Mouse (Mus musculus): Measurements from ENCODE around the gene Lrsam1. TPM values are rescaled to one million over a fixed set of nuclear protein-coding genes. Genes with fewer than 3 reads are reported as not detected.

Gene Lrsam1
- polyA plus RNA-seq, 1 experiment from 2014 or later: 5.3 TPM

- peaks cover 3% of the 10 kb centered on the region; the same call in 1 of the 2 replicates for H3K4me1 ChIP-seq (replicated peaks; ENCODE audit: control insufficient read depth, insufficient read depth)
- WGBS: 3% methylated on average over 9 of the region's 9 CpGs
Measured at GRCm38 (mm10) chr2:32962875-32963220, 1.4 kb upstream of the Lrsam1 start.

DNA sequence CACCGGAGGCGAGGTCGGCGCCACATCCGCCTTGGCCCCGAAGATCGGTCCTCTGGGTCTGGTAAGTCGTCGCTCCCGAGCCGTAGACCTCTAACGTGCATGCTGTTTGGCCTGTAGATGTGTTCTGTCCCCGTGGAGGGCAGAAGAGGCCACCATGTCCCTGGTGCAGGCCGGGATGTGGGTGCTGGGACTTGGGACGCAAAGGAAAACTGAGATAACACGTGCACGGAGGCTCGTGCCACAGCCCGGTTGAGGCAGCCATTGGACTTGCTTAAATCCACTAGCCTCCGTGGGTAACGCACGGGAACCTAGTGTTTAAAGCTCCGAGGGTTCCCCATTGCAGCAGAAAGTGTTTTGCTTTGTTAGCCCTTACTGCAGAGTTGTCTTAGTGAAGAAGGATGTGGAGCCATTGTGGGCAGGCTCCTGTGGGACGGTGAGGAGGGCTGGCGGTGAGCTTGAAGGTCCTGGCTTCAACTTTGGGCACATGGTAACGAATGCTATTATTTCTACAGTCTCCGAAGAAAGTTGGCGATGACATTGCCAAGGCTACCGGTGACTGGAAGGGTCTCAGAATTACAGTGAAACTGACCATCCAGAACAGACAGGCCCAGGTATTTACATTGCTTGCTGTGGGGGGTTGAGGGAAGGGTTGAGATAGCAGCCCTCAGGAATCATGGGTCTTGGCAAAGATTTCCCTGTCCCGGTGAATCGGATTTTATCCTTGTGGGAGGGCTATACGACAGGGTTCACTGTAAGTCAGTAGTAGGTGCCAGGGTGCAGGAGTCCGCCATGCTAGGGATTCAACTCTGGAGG, 854 bp upstream of the Lrsam1 start:
- peak; percentile 57 for DNase-seq (ENCODE audit: low spot score)
- Histone ChIP-seq H3K9ac (ENCODE audit: low read length) (peak overlapping the region; percentile 93), H3K4me3 (ENCODE audit: low read depth, low read length) (peak overlapping the region; percentile 67), H3K27ac (replicated peaks) (peak overlapping the region; percentile 92), H3K4me2 (replicated peaks; ENCODE audit: low read depth) (peak overlapping the region; percentile 89), H3K4me1 (replicated peaks; ENCODE audit: control insufficient read depth, insufficient read depth) (peaks cover 3% of the 10 kb centered on the region; the same call in 1 of the 2 replicates), H3K9me3 (ENCODE audit: control insufficient read depth, low read length) (no peaks in the 10 kb centered on the region), H3K27me3 (ENCODE audit: control insufficient read depth, insufficient read depth, low read length) (no peaks in the 10 kb centered on the region), H3K36me3 (ENCODE audit: control insufficient read depth, insufficient read depth, low read length) (peaks cover 11% of the 10 kb centered on the region)
- TF ChIP-seq CTCF (IDR thresholded peaks at IDR 0.05; ENCODE audit: low read depth): no peak
- no peak for TF ChIP-seq EP300 (optimal IDR thresholded peaks at IDR 0.05)
- ATAC-seq (ENCODE audit: low FRiP score, low TSS enrichment): no peak
- WGBS: 2% methylated on average over 33 of the region's 33 CpGs

More at GRCm38 (mm10) chr2:32962875-32963220, 1.4 kb upstream of the Lrsam1 start:
- Histone ChIP-seq H3K36me3 (ENCODE audit: control insufficient read depth, insufficient read depth, low read length) (peaks cover 11% of the 10 kb centered on the region), H3K9ac (ENCODE audit: low read length) (peak overlapping the region; percentile 93), H3K27me3 (ENCODE audit: control insufficient read depth, insufficient read depth, low read length) (no peaks in the 10 kb centered on the region), H3K4me2 (replicated peaks; ENCODE audit: low read depth) (peak overlapping the region; percentile 89), H3K4me3 (ENCODE audit: low read depth, low read length) (peak overlapping the region; percentile 67), H3K9me3 (ENCODE audit: control insufficient read depth, low read length) (no peaks in the 10 kb centered on the region), H3K27ac (replicated peaks) (peak overlapping the region; percentile 92)
- DNase-seq (ENCODE audit: low spot score) (no peak), ATAC-seq (ENCODE audit: low FRiP score, low TSS enrichment) (no peak)
- TF ChIP-seq CTCF (IDR thresholded peaks at IDR 0.05; ENCODE audit: low read depth) (no peak), EP300 (optimal IDR thresholded peaks at IDR 0.05) (no peak)

GRCm38 (mm10) chr2:32960273-32960672, 1.1 kb downstream of the Lrsam1 start:
- WGBS: 84% methylated on average over 4 of the region's 4 CpGs
- no peak overlapping the region for H3K27ac ChIP-seq (replicated peaks)
- H3K9me3 ChIP-seq (ENCODE audit: control insufficient read depth, low read length): no peaks in the 10 kb centered on the region
- no peak for ATAC-seq (ENCODE audit: low FRiP score, low TSS enrichment)
- H3K9ac ChIP-seq (ENCODE audit: low read length): peak overlapping the region; percentile 84
- no peak overlapping the region for H3K4me2 ChIP-seq (replicated peaks; ENCODE audit: low read depth)
- peaks cover 11% of the 10 kb centered on the region for H3K36me3 ChIP-seq (ENCODE audit: control insufficient read depth, insufficient read depth, low read length)
- H3K4me1 ChIP-seq (replicated peaks; ENCODE audit: control insufficient read depth, insufficient read depth): peaks cover 3% of the 10 kb centered on the region; the same call in 1 of the 2 replicates
- H3K27me3 ChIP-seq (ENCODE audit: control insufficient read depth, insufficient read depth, low read length): no peaks in the 10 kb centered on the region
- H3K4me3 ChIP-seq (ENCODE audit: low read depth, low read length): 0 out of 2 replicates have a peak overlapping the region, but pooled peaks have one; percentile 67
- DNase-seq (ENCODE audit: low spot score): no peak
- TF ChIP-seq CTCF (IDR thresholded peaks at IDR 0.05; ENCODE audit: low read depth) (no peak), EP300 (optimal IDR thresholded peaks at IDR 0.05) (no peak)

GRCm38 (mm10) chr2:32957344-32957743, 4.1 kb downstream of the Lrsam1 start:
- Histone ChIP-seq H3K27me3 (ENCODE audit: control insufficient read depth, insufficient read depth, low read length) (no peaks in the 10 kb centered on the region), H3K4me1 (replicated peaks; ENCODE audit: control insufficient read depth, insufficient read depth) (peaks cover 3% of the 10 kb centered on the region; the same call in 1 of the 2 replicates), H3K27ac (replicated peaks) (no peak overlapping the region), H3K36me3 (ENCODE audit: control insufficient read depth, insufficient read depth, low read length) (peaks cover 6% of the 10 kb centered on the region), H3K4me3 (ENCODE audit: low read depth, low read length) (no peak overlapping the region), H3K9ac (ENCODE audit: low read length) (0 out of 2 replicates have a peak overlapping the region, but pooled peaks have one; percentile 8), H3K9me3 (ENCODE audit: control insufficient read depth, low read length) (no peaks in the 10 kb centered on the region), H3K4me2 (replicated peaks; ENCODE audit: low read depth) (no peak overlapping the region)
- TF ChIP-seq CTCF (IDR thresholded peaks at IDR 0.05; ENCODE audit: low read depth) (peak; percentile 58), EP300 (optimal IDR thresholded peaks at IDR 0.05) (no peak)
- 46% methylated on average over 8 of the region's 8 CpGs for WGBS
- peak; percentile 69 for DNase-seq (ENCODE audit: low spot score)
- ATAC-seq (ENCODE audit: low FRiP score, low TSS enrichment): no peak

GRCm38 (mm10) chr2:32954581-32954980, 6.8 kb downstream of the Lrsam1 start:
- Histone ChIP-seq H3K27me3 (ENCODE audit: control insufficient read depth, insufficient read depth, low read length) (no peaks in the 10 kb centered on the region), H3K27ac (replicated peaks) (no peak overlapping the region), H3K9ac (ENCODE audit: low read length) (no peak overlapping the region), H3K36me3 (ENCODE audit: control insufficient read depth, insufficient read depth, low read length) (peaks cover 11% of the 10 kb centered on the region), H3K9me3 (ENCODE audit: control insufficient read depth, low read length) (no peaks in the 10 kb centered on the region), H3K4me2 (replicated peaks; ENCODE audit: low read depth) (no peak overlapping the region), H3K4me3 (ENCODE audit: low read depth, low read length) (no peak overlapping the region), H3K4me1 (replicated peaks; ENCODE audit: control insufficient read depth, insufficient read depth) (no peaks in the 10 kb centered on the region)
- no peak for ATAC-seq (ENCODE audit: low FRiP score, low TSS enrichment)
- TF ChIP-seq CTCF (IDR thresholded peaks at IDR 0.05; ENCODE audit: low read depth) (peak; percentile 34), EP300 (optimal IDR thresholded peaks at IDR 0.05) (no peak)
- 90% methylated on average over 2 of the region's 2 CpGs for WGBS
- DNase-seq (ENCODE audit: low spot score): no peak

- Histone ChIP-seq H3K9me3 (ENCODE audit: control insufficient read depth, low read length) (no peaks in the 10 kb centered on the region), H3K27ac (replicated peaks) (no peak overlapping the region), H3K4me3 (ENCODE audit: low read depth, low read length) (no peak overlapping the region), H3K4me1 (replicated peaks; ENCODE audit: control insufficient read depth, insufficient read depth) (no peaks in the 10 kb centered on the region), H3K27me3 (ENCODE audit: control insufficient read depth, insufficient read depth, low read length) (no peaks in the 10 kb centered on the region), H3K9ac (ENCODE audit: low read length) (no peak overlapping the region), H3K36me3 (ENCODE audit: control insufficient read depth, insufficient read depth, low read length) (peaks cover 24% of the 10 kb centered on the region), H3K4me2 (replicated peaks; ENCODE audit: low read depth) (no peak overlapping the region)
- ATAC-seq (ENCODE audit: low FRiP score, low TSS enrichment): no peak
- WGBS: 85% methylated on average over 11 of the region's 11 CpGs
- TF ChIP-seq CTCF (IDR thresholded peaks at IDR 0.05; ENCODE audit: low read depth): no peak
- no peak for TF ChIP-seq EP300 (optimal IDR thresholded peaks at IDR 0.05)
- DNase-seq (ENCODE audit: low spot score): no peak
Measured at GRCm38 (mm10) chr2:32947454-32947853, 14.0 kb downstream of the Lrsam1 start.
